Mouse (Mus musculus) Muller cell, postnatal 12 days (primary cell): ENCODE measurements around the gene Olfr1110.
"Not testable (repeated sequence)": the region's sequence is repeated elsewhere in the genome, so short reads cannot be mapped to it uniquely, and the experiment has no call there.

Experiments used
- DNase-seq: peaks from one replicate; pipeline ENCODE4 v3.0.0-alpha.2; 2015; ENCODE audit errors: inconsistent ontology term

Gene Olfr1110

DNA sequence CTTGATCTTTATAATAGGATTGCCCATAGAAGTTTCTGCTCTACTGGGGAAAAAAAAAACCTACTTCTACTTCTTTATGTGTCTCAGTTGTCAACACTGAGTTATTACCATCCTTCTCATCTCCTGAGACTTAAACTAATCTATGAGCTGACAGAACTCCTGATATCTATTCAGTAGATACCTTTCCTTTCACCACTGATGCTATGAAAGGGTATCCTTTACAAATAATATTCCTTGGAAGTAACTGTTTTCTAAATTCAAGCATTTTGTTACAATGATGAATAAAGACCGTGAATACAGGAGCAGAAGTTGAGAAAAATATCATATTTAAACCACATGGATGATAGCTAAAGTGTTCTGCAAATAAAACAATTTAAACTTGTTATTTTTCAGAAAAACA, at the start of gene Olfr1110:
Olfr1110 (minus strand) TSS at position 101 of the 400 bp plus-strand sequence.
- DNase-seq, result no peak

DNA sequence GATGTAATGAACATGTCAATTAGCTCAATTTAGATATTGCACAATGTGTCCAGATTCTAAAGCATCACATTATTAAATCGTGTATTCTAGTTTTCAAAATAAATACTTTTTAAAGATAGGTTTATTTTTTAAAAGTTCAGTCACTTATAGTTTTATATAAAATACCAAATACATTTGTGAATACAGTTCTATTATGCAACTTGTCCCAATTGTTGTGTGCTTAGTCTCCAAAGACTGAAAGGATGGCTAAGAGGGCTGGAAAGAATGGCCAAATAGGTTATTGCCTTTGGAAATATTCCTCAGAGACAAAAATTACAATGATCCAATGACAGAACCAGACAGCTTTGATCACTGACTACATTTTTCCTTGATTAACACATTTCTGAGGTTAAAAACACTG, 47.4 kb upstream of the Olfr1110 start, which contains the start of gene Olfr1112:
Olfr1112 (plus strand) TSS at position 301 of the 400 bp plus-strand sequence.
- DNase-seq, result no peak

DNA sequence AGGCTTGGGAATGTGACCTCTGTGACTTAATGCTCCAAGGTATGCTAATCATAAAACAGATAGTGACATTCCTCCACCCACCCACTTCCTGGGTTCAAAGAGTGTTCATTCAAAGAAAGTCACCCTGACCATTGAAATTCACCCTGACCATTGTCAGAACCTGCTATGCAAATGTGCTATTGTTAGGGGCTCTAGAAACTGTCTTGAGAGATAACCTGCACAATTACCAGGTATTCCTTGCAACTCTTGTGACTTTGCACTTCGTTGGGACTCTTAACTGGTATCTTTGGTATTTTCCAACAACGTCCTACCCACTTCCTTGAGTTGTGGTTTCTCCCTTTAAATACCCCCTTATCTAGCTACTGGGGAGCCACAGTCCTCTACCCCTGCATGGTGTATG, 27.6 kb upstream of the Olfr1110 start:
- DNase-seq, result not testable (repeated sequence)

DNA sequence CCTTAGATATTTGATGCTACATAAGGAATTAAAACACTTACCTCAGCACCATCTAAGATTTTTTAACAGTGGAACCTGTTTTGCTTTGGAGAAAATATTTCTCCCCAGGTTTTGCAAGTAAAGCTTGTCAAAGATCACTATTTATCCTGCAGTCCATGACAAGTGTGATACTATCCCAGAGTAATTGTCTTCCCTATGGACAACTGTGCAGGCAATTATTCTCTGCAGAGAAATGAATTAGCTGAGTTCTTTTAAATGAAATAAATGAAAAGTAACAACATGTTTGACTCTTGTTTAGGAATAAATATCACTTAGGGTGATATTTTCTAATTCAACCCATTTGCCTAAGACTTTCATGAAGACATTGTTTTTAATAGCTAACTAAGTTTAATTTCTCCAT, 12.4 kb upstream of the Olfr1110 start, which contains the start of gene Olfr1111:
Olfr1111 (minus strand) TSS at position 101 of the 400 bp plus-strand sequence.
- no peak for DNase-seq

DNA sequence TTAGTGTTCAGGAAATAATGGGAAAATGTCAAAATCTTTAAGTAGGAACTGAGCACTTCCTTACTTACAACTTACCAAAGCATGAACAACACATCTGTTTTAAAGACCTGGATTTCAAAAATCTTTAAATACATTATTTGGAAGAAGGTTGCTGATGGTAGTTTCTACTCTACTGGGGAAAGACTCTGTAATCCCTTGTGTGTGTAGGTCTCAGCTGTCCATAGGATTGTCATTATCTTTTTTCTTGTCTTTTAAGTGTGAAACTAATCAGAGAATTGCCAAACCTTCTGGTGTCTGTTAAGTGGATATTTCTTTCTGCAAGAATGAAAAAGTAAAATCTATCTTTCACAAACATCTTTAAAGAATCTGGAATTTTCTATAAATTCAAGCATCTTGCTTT, 25.6 kb downstream of the Olfr1110 start, which contains the start of gene Olfr259:
Olfr259 (minus strand) TSS at position 101 of the 400 bp plus-strand sequence.
- no peak for DNase-seq

DNA sequence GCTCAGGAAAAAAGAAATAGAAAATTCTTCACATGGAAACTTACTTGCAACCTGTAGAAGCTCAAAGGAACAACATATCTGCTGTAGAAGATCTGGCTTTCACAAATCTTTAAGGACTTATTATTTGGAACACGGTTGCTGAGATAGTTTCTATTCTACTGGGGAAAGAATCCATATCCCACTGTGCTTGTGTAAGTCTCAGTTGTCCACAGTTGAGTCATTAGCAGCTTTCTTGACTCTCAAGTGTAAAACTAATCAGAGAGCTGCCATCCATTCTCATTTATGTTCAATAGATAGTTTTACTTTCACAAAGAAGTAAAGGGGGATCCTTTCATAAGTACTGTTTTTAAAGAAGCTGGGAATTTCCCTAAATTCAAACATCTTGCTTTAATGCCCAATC, 44.2 kb downstream of the Olfr1110 start, which contains the start of gene Olfr1109:
Olfr1109 (minus strand) TSS at position 101 of the 400 bp plus-strand sequence.
- no peak for DNase-seq
